Mouse (Mus musculus): ENCODE results near the gene Sash3. TPM values are rescaled to one million over a fixed set of nuclear protein-coding genes. Genes with fewer than 3 reads are reported as not detected.
"Not testable (repeated sequence)": the region's sequence is repeated elsewhere in the genome, so short reads cannot be mapped to it uniquely, and the experiment has no call there.

Sash3 gene
- polyA plus RNA-seq, 1 experiment from 2014 or later, result 2.6 TPM

GRCm38 (mm10) chrX:48202995-48203394 lies 56.8 kb downstream of the Sash3 start:
- DNase-seq (no peak), ATAC-seq (ENCODE audit: insufficient read depth) (no peak)
- Histone ChIP-seq H3K4me3 (ENCODE audit: low read depth, low read length) (no peak overlapping the region), H3K4me2 (no peak overlapping the region), H3K4me1 (ENCODE audit: insufficient read depth) (no peaks in the 10 kb centered on the region), H3K27me3 (ENCODE audit: insufficient read depth, low read length) (no peaks in the 10 kb centered on the region), H3K36me3 (ENCODE audit: insufficient read depth) (no peaks in the 10 kb centered on the region), H3K27ac (ENCODE audit: low read depth) (no peak overlapping the region), H3K9me3 (ENCODE audit: low read depth, low read length) (no peaks in the 10 kb centered on the region), H3K9ac (no peak overlapping the region)
- 67% methylated on average over 4 of the region's 4 CpGs for WGBS
- no peak for TF ChIP-seq CTCF (IDR thresholded peaks at IDR 0.05; ENCODE audit: low read depth)

DNA sequence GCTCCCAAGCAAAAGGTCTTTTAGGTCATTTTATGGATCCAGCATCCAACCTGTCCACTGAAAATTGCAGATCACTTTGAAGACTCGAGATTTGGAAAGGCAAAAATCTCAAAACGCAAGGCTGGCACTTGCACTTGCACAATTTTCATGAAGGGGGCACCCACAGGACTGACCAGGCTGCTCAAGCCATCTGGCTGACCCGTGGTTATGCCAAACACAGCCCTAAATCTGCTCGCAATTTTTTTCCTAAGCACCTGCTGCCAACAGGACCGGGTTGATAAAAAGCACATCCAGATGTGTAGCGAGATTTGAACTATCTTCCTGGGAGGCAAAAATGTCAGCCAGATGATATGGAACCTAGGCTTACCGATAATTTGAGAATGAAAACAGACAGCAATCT lies 57.5 kb downstream of the Sash3 start:
- no peak for TF ChIP-seq CTCF (IDR thresholded peaks at IDR 0.05; ENCODE audit: low read depth)
- no peak overlapping the region for H3K27ac ChIP-seq (ENCODE audit: low read depth)
- H3K9ac ChIP-seq, result no peak overlapping the region
- no peaks in the 10 kb centered on the region for H3K9me3 ChIP-seq (ENCODE audit: low read depth, low read length)
- H3K27me3 ChIP-seq (ENCODE audit: insufficient read depth, low read length), result no peaks in the 10 kb centered on the region
- DNase-seq, result no peak
- no peaks in the 10 kb centered on the region for H3K36me3 ChIP-seq (ENCODE audit: insufficient read depth)
- WGBS, result 76% methylated on average over 7 of the region's 7 CpGs
- ATAC-seq (ENCODE audit: insufficient read depth), result no peak
- H3K4me2 ChIP-seq, result no peak overlapping the region
- H3K4me3 ChIP-seq (ENCODE audit: low read depth, low read length), result no peak overlapping the region
- no peaks in the 10 kb centered on the region for H3K4me1 ChIP-seq (ENCODE audit: insufficient read depth)

GRCm38 (mm10) chrX:48204469-48204868 lies 58.2 kb downstream of the Sash3 start:
- Histone ChIP-seq H3K36me3 (ENCODE audit: insufficient read depth) (no peaks in the 10 kb centered on the region), H3K9me3 (ENCODE audit: low read depth, low read length) (no peaks in the 10 kb centered on the region), H3K4me1 (ENCODE audit: insufficient read depth) (no peaks in the 10 kb centered on the region), H3K27me3 (ENCODE audit: insufficient read depth, low read length) (no peaks in the 10 kb centered on the region), H3K9ac (no peak overlapping the region), H3K27ac (ENCODE audit: low read depth) (no peak overlapping the region), H3K4me2 (no peak overlapping the region), H3K4me3 (ENCODE audit: low read depth, low read length) (no peak overlapping the region)
- DNase-seq, result no peak
- TF ChIP-seq CTCF (IDR thresholded peaks at IDR 0.05; ENCODE audit: low read depth), result no peak
- 69% methylated on average over 6 of the region's 6 CpGs for WGBS
- ATAC-seq (ENCODE audit: insufficient read depth), result no peak

DNA sequence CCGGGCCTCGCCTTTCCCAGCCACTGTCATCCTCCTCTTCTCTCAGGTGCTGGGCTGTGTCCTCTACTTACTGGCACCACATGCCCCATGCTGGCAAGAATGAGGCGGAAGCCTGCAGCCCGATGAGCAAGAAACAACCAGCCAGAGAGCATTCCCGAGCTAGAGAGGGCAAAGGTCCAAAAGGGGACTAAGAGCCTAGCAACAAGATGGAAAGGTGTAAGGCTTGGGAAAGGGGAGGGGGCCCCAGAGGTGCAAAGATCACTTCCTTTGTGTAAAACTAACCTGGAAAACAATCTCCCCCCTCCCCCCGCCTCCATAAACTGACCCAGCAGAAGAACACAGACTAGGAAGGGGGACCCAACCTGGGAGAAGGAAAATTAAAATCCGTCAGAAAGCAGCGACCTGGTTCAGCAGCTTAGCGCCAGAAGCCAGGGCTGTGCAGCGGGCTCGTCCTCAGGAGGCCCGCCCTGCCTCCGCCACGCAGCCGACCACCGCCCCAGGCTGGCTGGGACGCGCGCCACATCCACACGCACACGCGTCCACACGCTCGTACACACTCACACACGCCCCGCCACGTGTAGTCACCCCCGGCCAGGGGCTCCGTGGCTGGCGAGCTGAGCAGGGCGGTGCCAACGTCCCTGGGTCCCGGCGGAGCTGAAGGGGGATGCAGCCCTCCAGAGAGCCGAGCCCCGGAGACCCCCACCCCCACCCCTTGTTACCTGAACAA lies 61.7 kb downstream of the Sash3 start:
- Histone ChIP-seq H3K9ac (peak overlapping the region; percentile 64), H3K4me1 (ENCODE audit: insufficient read depth) (no peaks in the 10 kb centered on the region), H3K9me3 (ENCODE audit: low read depth, low read length) (no peaks in the 10 kb centered on the region), H3K27ac (ENCODE audit: low read depth) (no peak overlapping the region; the same call in 1 of the 2 replicates), H3K36me3 (ENCODE audit: insufficient read depth) (no peaks in the 10 kb centered on the region), H3K4me2 (peak overlapping the region; percentile 65), H3K4me3 (ENCODE audit: low read depth, low read length) (peak overlapping the region; percentile 64), H3K27me3 (ENCODE audit: insufficient read depth, low read length) (no peaks in the 10 kb centered on the region)
- ATAC-seq (ENCODE audit: insufficient read depth) (peak; percentile 86), DNase-seq (peak; percentile 59)
- no peak for TF ChIP-seq CTCF (IDR thresholded peaks at IDR 0.05; ENCODE audit: low read depth)
- WGBS, result 3% methylated on average over 34 of the region's 36 CpGs

- no peaks in the 10 kb centered on the region for H3K4me1 ChIP-seq (ENCODE audit: insufficient read depth)
- no peak for TF ChIP-seq CTCF (IDR thresholded peaks at IDR 0.05; ENCODE audit: low read depth)
- WGBS, result 8% methylated on average over 33 of the region's 34 CpGs
- peak within 1 kb of the TSS; percentile 64 for H3K4me3 ChIP-seq (ENCODE audit: low read depth, low read length)
- DNase-seq, result peak; percentile 90
- H3K36me3 ChIP-seq (ENCODE audit: insufficient read depth), result no peaks in the 10 kb centered on the region
- H3K27me3 ChIP-seq (ENCODE audit: insufficient read depth, low read length), result no peaks in the 10 kb centered on the region
- peak within 1 kb of the TSS; percentile 64 for H3K9ac ChIP-seq
- peak within 1 kb of the TSS; percentile 9; the same call in 1 of the 2 replicates for H3K27ac ChIP-seq (ENCODE audit: low read depth)
- H3K4me2 ChIP-seq, result peak within 1 kb of the TSS; percentile 65
- peak; percentile 99 for ATAC-seq (ENCODE audit: insufficient read depth)
- no peaks in the 10 kb centered on the region for H3K9me3 ChIP-seq (ENCODE audit: low read depth, low read length)
Observed at GRCm38 (mm10) chrX:48208519-48209185, 62.4 kb downstream of the Sash3 start, which contains the start of gene Zdhhc9. Zdhhc9 (minus strand) TSS chrX:48208878.

- not testable (repeated sequence) for H3K36me3 ChIP-seq (ENCODE audit: insufficient read depth); H3K4me2 ChIP-seq; H3K27me3 ChIP-seq (ENCODE audit: insufficient read depth, low read length); H3K9ac ChIP-seq; H3K9me3 ChIP-seq (ENCODE audit: low read depth, low read length); H3K4me1 ChIP-seq (ENCODE audit: insufficient read depth); H3K4me3 ChIP-seq (ENCODE audit: low read depth, low read length); ATAC-seq (ENCODE audit: insufficient read depth); DNase-seq; H3K27ac ChIP-seq (ENCODE audit: low read depth)
- WGBS, result 78% methylated on average over 3 of the region's 4 CpGs
Observed at GRCm38 (mm10) chrX:48209746-48210145, 63.5 kb downstream of the Sash3 start.

Other genes with a start within 250 kb of the Sash3 start
- gene Ocrl, start 234.0 kb upstream of the Sash3 start, polyA plus RNA-seq (2014; fragmentation: Nextera tagmentation; extraction: Ambion mirVana), result 22.0 and 22.3 TPM in 2 replicates
- 15.7 and 16.2 TPM in 2 replicates for gene Apln, start 111.6 kb upstream of the Sash3 start, polyA plus RNA-seq (2014; fragmentation: Nextera tagmentation; extraction: Ambion mirVana)
- gene Xpnpep2, start 37.7 kb upstream of the Sash3 start, polyA plus RNA-seq (2014; fragmentation: Nextera tagmentation; extraction: Ambion mirVana), result 1.3 and 1.5 TPM in 2 replicates
- 5.1 and 5.7 TPM in 2 replicates for gene Zdhhc9, start 62.4 kb downstream of the Sash3 start, polyA plus RNA-seq (2014; fragmentation: Nextera tagmentation; extraction: Ambion mirVana)
- 21.5 and 23.7 TPM in 2 replicates for gene Utp14a, start 110.4 kb downstream of the Sash3 start, polyA plus RNA-seq (2014; fragmentation: Nextera tagmentation; extraction: Ambion mirVana)
- 6.2 and 7.3 TPM in 2 replicates for gene Bcorl1, start 194.9 kb downstream of the Sash3 start, polyA plus RNA-seq (2014; fragmentation: Nextera tagmentation; extraction: Ambion mirVana)

All from lung, embryonic 14.5 days (tissue).